Mouse (Mus musculus) forebrain, embryonic 14.5 days (tissue): ENCODE measurements around the gene Tmem129. TPM values are rescaled to one million over a fixed set of nuclear protein-coding genes. Genes with fewer than 3 reads are reported as not detected.

Experiments
- ATAC-seq: fragments of 200-750 bp; cut with Nextera tagmentation; 2 replicates; pipeline ENCODE4 v1.8.0; 2017; ENCODE audit warnings: mild to moderate bottlenecking, moderate library complexity
- DNase-seq: peaks from one replicate; pipeline ENCODE4 v3.0.0-alpha.2; 2015; ENCODE audit warnings: low spot score
- H3K27ac ChIP-seq: fragments of 300-500 bp; sonication (generic); 2 replicates; pipeline ENCODE4 v1.5.1; 2014; ENCODE audit warnings: low read depth, mild to moderate bottlenecking, control low read depth, low read length, moderate library complexity
- H3K27me3 ChIP-seq: fragments of 300-500 bp; sonication (generic); replicated peaks from 2 replicates; pipeline ENCODE4 v1.6.1; 2014; ENCODE audit warnings: low read length, control low read depth, mixed read lengths; ENCODE audit not compliant: control insufficient read depth, insufficient read depth
- H3K36me3 ChIP-seq: fragments of 300-500 bp; sonication (generic); 2 replicates; pipeline ENCODE4 v1.6.1; 2014; ENCODE audit warnings: low read length, control low read depth; ENCODE audit not compliant: control insufficient read depth, insufficient read depth
- H3K4me1 ChIP-seq: fragments of 300-500 bp; sonication (generic); 2 replicates; pipeline ENCODE4 v1.6.1; 2014; ENCODE audit warnings: antibody characterized with exemption, low read length, control low read depth; ENCODE audit not compliant: control insufficient read depth, insufficient read depth
- H3K4me2 ChIP-seq: fragments of 300-500 bp; sonication (generic); 2 replicates; pipeline ENCODE4 v1.6.1; 2014; ENCODE audit warnings: mild to moderate bottlenecking, control low read depth, low read length
- H3K4me3 ChIP-seq: fragments of 300-500 bp; sonication (generic); 2 replicates; pipeline ENCODE4 v1.5.1; 2014; ENCODE audit warnings: low read depth, low read length, control low read depth
- H3K9ac ChIP-seq: fragments of 300-500 bp; sonication (generic); 2 replicates; pipeline ENCODE4 v1.6.1; 2014; ENCODE audit warnings: mild to moderate bottlenecking, low read length, control low read depth, moderate library complexity
- H3K9me3 ChIP-seq: fragments of 300-500 bp; sonication (generic); replicated peaks from 2 replicates; pipeline ENCODE4 v1.6.1; 2016; ENCODE audit warnings: low read length, control low read depth, mixed read lengths; ENCODE audit not compliant: control insufficient read depth
- WGBS: fragments of 180-500 bp; shearing (Covaris S2); extraction: QIAGEN DNeasy Blood & Tissue Kit; methylation state at CpG from one replicate; pipeline ENCODE4 v1.1.7; 2014; 5-methylcytosine and 5-hydroxymethylcytosine counted together
- polyA plus RNA-seq: library from polyadenylated mRNA; unstranded; fragments of >200 nt; fragmentation: Nextera tagmentation; extraction: Ambion mirVana; gene quantifications from 2 replicates; pipeline ENCODE4 v1.2.1, GENCODE M21; 2014

Tmem129 gene
- polyA plus RNA-seq, 1 experiment from 2014 or later, result 39.5 TPM

DNA sequence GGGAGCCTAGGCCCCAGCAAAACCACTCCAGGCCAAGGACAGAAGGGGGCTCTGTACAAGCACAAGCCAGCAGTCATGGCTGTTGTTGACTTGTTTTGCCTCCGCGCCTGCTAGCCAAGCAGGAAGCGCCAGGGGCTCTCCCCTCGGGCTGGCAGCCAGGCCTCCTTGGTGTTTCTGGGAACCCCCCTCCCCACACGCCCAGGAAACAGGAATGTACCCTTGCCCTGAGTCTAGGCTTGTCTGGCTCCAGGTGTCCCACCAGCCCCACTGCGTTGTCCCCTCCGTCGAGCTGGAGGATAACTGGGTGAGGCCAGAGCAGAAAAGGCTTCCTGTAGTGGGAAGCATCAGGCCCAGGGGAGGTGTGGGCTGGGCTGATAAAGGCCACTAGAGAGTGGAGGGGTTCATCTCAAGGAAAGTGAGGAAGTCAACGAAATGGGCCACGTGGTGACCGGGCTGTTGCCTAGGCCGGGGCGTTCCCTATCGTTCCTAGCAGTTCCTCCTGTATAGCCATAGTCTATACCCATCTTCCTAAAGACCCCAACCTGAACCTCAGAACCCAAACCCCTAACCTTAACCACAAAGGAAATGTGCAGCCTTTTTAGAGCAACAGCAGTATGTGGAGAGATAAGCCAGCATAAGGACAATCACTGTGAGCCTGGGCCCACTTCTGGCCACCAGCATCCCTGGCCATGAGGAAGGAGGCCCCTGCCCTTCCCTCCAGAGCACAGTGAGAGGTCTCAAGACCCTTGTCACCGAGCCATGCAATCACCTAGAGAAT is 23.6 kb upstream of the Tmem129 start:
- Histone ChIP-seq H3K4me2 (no peak overlapping the region), H3K27ac (no peak overlapping the region), H3K4me1 (no peaks in the 10 kb centered on the region; the same call in 1 of the 2 replicates), H3K4me3 (no peak overlapping the region), H3K9ac (no peak overlapping the region), H3K27me3 (no peaks in the 10 kb centered on the region), H3K9me3 (no peaks in the 10 kb centered on the region), H3K36me3 (no peaks in the 10 kb centered on the region)
- DNase-seq (no peak), ATAC-seq (no peak)
- 76% methylated on average over 15 of the region's 15 CpGs for WGBS

DNA sequence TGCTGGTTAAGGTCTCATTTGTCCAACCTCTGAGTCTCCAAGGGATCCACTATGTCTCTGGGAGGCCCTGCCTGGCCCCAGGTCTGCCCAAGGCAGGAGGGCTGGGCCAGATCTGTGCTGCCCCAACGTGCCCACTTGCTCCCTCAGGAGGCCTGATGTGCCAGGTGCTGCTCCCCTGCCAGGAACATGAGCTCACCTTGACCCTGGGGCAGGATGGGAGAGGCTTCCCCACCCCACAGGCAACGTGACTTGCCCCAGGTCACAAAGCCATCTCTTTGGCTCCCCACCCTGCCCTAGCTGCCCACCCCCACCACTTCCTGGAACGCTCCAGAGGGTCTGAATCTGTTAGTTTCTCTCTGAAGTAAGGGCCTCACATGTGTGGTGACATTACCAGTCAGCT is 22.8 kb upstream of the Tmem129 start:
- DNase-seq (no peak), ATAC-seq (no peak)
- Histone ChIP-seq H3K4me1 (no peaks in the 10 kb centered on the region), H3K9me3 (no peaks in the 10 kb centered on the region), H3K4me3 (no peak overlapping the region), H3K27ac (no peak overlapping the region), H3K27me3 (no peaks in the 10 kb centered on the region), H3K36me3 (no peaks in the 10 kb centered on the region), H3K9ac (no peak overlapping the region), H3K4me2 (no peak overlapping the region)
- 68% methylated on average over 3 of the region's 3 CpGs for WGBS

DNA sequence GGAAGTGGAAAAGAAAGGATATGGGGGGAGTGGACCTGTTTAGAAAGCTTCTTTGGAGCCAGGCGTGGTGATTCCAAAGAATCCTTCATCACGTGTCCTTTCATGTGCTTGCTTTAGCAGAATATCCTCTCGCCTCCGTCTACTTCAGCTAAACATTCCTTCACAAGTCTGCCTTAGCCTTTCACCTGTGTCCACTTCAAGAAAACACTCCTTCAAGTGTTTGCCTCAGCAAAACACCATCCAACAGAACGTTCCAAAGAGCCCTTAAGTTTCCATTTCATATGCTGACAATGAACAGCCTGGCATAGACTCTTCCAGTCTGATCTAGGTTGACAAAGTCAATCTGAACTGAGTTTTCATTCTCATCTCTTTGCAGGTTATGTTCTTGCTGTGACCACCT is 20.0 kb upstream of the Tmem129 start:
- H3K36me3 ChIP-seq, result 0 out of 2 replicates have a peak, but pooled peaks cover 4% of the 10 kb centered on the region
- no peaks in the 10 kb centered on the region for H3K9me3 ChIP-seq
- H3K27ac ChIP-seq, result no peak overlapping the region
- no peak overlapping the region for H3K9ac ChIP-seq
- H3K27me3 ChIP-seq, result no peaks in the 10 kb centered on the region
- no peak overlapping the region for H3K4me2 ChIP-seq
- no peak overlapping the region for H3K4me3 ChIP-seq
- H3K4me1 ChIP-seq, result peaks cover 4% of the 10 kb centered on the region; the same call in 1 of the 2 replicates
- ATAC-seq, result no peak
- WGBS, result 88% methylated on average over 5 of the region's 5 CpGs
- no peak for DNase-seq

DNA sequence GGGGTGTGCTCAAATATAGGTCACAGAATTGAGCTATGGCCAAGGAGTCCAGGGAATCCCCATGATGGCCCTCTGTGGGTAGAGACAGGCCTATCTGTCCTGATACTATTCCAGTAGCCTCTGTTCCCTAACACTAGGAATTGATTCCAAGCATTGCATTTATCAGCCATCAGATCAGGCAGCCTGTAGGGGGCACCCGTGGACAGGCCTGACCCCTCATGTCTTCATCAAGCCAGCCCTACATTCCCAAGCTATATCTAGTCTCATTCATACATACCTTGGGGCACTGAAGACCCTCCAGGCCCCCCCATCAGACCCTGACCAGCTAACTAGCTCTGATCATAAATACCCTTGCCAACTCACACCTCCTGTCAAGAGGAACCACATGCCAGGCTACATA is 17.7 kb upstream of the Tmem129 start:
- peak; percentile 75 for DNase-seq
- Histone ChIP-seq H3K27me3 (no peaks in the 10 kb centered on the region), H3K4me3 (no peak overlapping the region), H3K4me2 (no peak overlapping the region), H3K9ac (no peak overlapping the region), H3K9me3 (no peaks in the 10 kb centered on the region), H3K36me3 (peaks cover 26% of the 10 kb centered on the region), H3K4me1 (peaks cover 4% of the 10 kb centered on the region; the same call in 1 of the 2 replicates), H3K27ac (no peak overlapping the region)
- peak; percentile 62 for ATAC-seq
- WGBS, result 0% methylated on average over 1 of the region's 1 CpGs

DNA sequence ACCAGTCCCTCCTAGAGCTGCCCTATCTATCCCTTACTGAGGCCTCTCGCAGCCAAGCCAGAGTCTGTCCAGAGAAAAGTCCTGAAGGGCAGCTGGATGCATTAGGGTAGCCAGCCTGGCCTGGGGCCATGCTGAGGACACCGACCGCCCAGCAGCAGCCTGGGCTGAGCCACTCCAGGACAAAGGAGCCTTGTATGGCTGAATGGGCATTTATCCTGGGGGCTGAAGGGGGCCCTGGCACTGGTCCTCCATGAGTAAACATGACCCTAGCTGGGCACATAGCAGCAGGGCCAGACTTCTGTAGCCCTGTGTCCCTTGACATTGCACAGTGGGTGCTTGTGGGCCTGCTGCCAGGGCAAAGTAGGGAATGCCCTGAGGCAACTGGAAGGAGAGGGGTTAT is 16.2 kb upstream of the Tmem129 start:
- ATAC-seq, result peak; percentile 57
- WGBS, result 30% methylated on average over 3 of the region's 3 CpGs
- H3K27me3 ChIP-seq, result no peaks in the 10 kb centered on the region
- H3K9me3 ChIP-seq, result no peaks in the 10 kb centered on the region
- H3K4me3 ChIP-seq, result no peak overlapping the region
- H3K27ac ChIP-seq, result peak overlapping the region; percentile 22; the same call in 1 of the 2 replicates
- H3K36me3 ChIP-seq, result peaks cover 38% of the 10 kb centered on the region
- H3K4me2 ChIP-seq, result no peak overlapping the region
- peaks cover 4% of the 10 kb centered on the region; the same call in 1 of the 2 replicates for H3K4me1 ChIP-seq
- peak; percentile 56 for DNase-seq
- peak overlapping the region; percentile 25; the same call in 1 of the 2 replicates for H3K9ac ChIP-seq

DNA sequence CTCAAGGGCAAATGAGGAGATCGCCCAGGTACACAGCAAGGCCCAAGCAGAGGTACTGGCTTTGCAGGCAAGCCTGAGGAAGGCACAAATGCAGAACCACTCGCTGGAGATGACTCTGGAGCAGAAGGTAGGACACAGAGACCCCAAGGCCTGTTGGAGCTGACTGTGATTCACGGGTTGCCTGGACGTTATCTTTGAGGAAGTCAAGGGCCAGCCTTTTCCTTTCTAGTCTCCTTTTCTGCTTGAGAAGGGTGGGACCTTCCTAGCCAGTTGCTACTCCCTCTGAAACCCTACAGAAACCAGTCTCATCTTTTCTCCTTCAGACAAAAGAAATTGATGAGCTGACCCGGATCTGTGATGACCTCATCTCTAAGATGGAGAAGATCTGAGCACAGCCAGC is 13.4 kb upstream of the Tmem129 start:
- H3K4me1 ChIP-seq, result peaks cover 4% of the 10 kb centered on the region; the same call in 1 of the 2 replicates
- H3K36me3 ChIP-seq, result peaks cover 66% of the 10 kb centered on the region
- H3K27ac ChIP-seq, result no peak overlapping the region
- DNase-seq (no peak), ATAC-seq (no peak)
- H3K9me3 ChIP-seq, result no peaks in the 10 kb centered on the region
- no peak overlapping the region for H3K4me2 ChIP-seq
- WGBS, result 86% methylated on average over 5 of the region's 5 CpGs
- H3K27me3 ChIP-seq, result no peaks in the 10 kb centered on the region
- no peak overlapping the region for H3K9ac ChIP-seq
- no peak overlapping the region for H3K4me3 ChIP-seq

DNA sequence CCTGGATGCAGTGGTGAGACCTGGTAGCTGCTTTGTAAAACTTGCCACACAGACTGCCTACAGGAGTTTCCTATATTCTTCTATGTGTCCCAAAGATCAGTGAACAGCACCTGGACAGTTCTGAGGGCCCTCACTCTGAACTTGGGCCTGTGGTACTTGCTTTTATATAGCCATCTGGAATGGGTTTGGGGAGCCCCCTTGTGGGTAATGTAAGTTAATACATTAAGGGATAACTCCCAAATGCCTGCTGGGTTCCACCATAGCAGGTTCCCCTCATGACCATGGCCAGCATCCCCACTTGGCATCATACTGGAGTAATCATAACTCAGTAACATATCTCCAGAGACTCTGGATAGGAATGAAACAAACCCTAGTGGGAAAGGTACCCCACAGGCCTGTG is 10.0 kb upstream of the Tmem129 start:
- Histone ChIP-seq H3K4me2 (no peak overlapping the region), H3K9me3 (no peaks in the 10 kb centered on the region), H3K27ac (no peak overlapping the region), H3K27me3 (no peaks in the 10 kb centered on the region), H3K4me3 (no peak overlapping the region), H3K36me3 (peaks cover 76% of the 10 kb centered on the region), H3K4me1 (no peaks in the 10 kb centered on the region), H3K9ac (no peak overlapping the region)
- no peak for ATAC-seq
- peak; percentile 57 for DNase-seq

DNA sequence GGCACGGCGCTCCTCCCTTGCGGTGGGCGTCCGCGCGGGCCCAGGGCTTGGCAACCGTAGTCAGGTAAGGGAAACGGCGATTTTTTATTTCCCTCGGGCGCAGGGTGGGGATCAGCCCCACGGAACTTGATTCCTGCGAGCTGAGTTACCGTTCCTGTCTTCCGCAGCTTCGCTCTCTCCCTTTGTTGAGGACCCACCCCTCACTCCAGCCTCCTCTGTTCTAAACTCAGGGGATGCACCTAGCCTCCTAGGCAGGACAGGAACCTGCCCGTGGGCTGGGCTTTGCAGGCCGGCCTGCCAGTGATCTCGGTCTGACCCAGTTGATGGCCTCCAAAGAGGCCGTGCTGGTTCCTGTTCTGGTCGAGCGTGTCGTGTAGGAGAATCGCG is 441 bp upstream of the Tmem129 start:
- H3K4me3 ChIP-seq, result peak overlapping the region; percentile 73
- H3K9me3 ChIP-seq, result no peaks in the 10 kb centered on the region
- H3K9ac ChIP-seq, result peak overlapping the region; percentile 69
- H3K27ac ChIP-seq, result no peak overlapping the region
- H3K4me2 ChIP-seq, result peak overlapping the region; percentile 96
- WGBS, result 1% methylated on average over 26 of the region's 26 CpGs
- H3K27me3 ChIP-seq, result no peaks in the 10 kb centered on the region
- DNase-seq, result no peak
- peak; percentile 5; the same call in 1 of the 2 replicates for ATAC-seq
- peaks cover 32% of the 10 kb centered on the region for H3K36me3 ChIP-seq
- H3K4me1 ChIP-seq, result peaks cover 17% of the 10 kb centered on the region

DNA sequence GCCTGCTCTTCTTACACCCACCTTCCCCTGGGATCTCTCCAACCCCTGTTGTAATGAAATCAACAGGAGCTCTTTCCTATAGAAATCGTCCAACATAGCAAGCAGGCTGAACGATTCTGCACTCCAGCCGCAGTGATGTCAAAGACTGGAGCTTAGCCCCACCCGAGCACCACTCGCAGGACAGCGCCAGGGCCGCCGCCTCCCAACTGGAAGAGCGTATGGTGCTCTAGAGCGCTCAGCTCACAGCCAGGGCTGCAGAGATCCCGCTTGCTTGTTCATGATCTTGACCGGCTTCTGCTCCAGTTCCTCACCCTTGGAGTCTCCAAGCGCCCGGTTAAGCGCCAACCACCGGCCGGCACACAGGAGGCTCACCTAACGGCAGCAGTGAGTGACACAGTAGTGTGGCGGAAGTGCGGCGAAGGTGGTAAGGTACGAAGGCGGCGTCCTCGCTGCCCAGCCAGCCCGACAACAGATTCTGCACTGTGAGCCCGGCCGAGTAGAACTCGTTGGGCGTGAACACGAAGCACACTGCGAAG is 897 bp downstream of the Tmem129 start:
- Histone ChIP-seq H3K27ac (peak overlapping the region; percentile 93), H3K36me3 (peaks cover 31% of the 10 kb centered on the region), H3K27me3 (no peaks in the 10 kb centered on the region), H3K9ac (peak overlapping the region; percentile 79), H3K4me2 (peak overlapping the region; percentile 96), H3K4me1 (peaks cover 17% of the 10 kb centered on the region), H3K9me3 (no peaks in the 10 kb centered on the region), H3K4me3 (peak overlapping the region; percentile 73)
- peak; percentile 25; the same call in 1 of the 2 replicates for ATAC-seq
- peak; percentile 13 for DNase-seq
- WGBS, result under 1% methylated on average over 32 of the region's 32 CpGs
